ENCODE assay signal across 30 mouse cellular contexts in the genomic region with DNA sequence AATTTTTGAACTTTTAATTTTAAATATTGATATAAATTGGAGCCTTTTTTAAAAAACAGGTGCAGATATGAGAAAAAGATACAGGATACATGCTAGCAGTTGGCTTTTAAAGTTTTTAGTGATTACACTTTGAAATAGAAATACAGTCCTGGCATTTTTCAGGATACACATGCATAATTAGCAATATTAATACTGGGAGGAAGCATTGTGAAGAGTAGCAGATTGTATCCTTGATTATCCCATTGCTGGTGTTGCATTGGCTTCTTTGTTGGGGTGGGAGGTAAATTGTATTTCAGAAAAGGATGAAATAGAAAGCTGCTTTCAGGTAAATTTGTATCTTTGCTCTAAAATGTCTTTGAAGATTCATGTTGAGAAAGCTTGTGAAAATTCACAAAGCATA.
"Had no signal": no experiment of that assay in that cellular context is flagged by ENCODE, and none has a peak within 500 bp of the region (broad histone marks: within the 10 kb centered on the region; RNA-seq: fewer than 3 reads in every experiment).

No protein-coding gene starts in this region.

- ATAC-seq: liver, embryonic 12.5 days; liver, postnatal 0 days; lung, postnatal 0 days; midbrain, embryonic 15.5 days; midbrain, embryonic 16.5 days had no signal

- H3K36me3 ChIP-seq: limb, embryonic 10.5 days; limb, embryonic 12.5 days; limb, embryonic 13.5 days; limb, embryonic 15.5 days; liver, embryonic 12.5 days; liver, embryonic 15.5 days; lung, embryonic 15.5 days; midbrain, embryonic 10.5 days; midbrain, embryonic 12.5 days; midbrain, embryonic 15.5 days; neural tube, embryonic 12.5 days had no signal

- H3K27ac ChIP-seq: limb, embryonic 10.5 days; limb, embryonic 12.5 days; limb, embryonic 13.5 days; limb, embryonic 15.5 days; liver, embryonic 12.5 days; liver, embryonic 13.5 days; liver, embryonic 14.5 days; liver, embryonic 15.5 days; lung, embryonic 15.5 days; macrophage; midbrain, embryonic 10.5 days; midbrain, embryonic 12.5 days; midbrain, embryonic 15.5 days; neural tube, embryonic 12.5 days had no signal

- H3K4me2 ChIP-seq: limb, embryonic 12.5 days; limb, embryonic 13.5 days; limb, embryonic 15.5 days; liver, embryonic 11.5 days; liver, embryonic 12.5 days; liver, embryonic 13.5 days; liver, embryonic 15.5 days; lung, embryonic 14.5 days; lung, embryonic 15.5 days; midbrain, embryonic 12.5 days; midbrain, embryonic 15.5 days; neural tube, embryonic 12.5 days had no signal

- H3K4me1 ChIP-seq: limb, embryonic 15.5 days; liver, embryonic 12.5 days; liver, embryonic 13.5 days; liver, embryonic 15.5 days; lung, embryonic 15.5 days; midbrain, embryonic 15.5 days; neural tube, embryonic 12.5 days had no signal

- H3K4me3 ChIP-seq: limb, embryonic 10.5 days; limb, embryonic 12.5 days; limb, embryonic 13.5 days; limb, embryonic 15.5 days; liver, embryonic 12.5 days; liver, embryonic 13.5 days; liver, embryonic 15.5 days; lung, embryonic 15.5 days; megakaryocyte, embryonic 14.5 days; midbrain, embryonic 10.5 days; midbrain, embryonic 12.5 days; midbrain, embryonic 15.5 days; myocyte; neural tube, embryonic 12.5 days had no signal

- H3K9me3 ChIP-seq: limb, embryonic 10.5 days; limb, embryonic 12.5 days; limb, embryonic 13.5 days; limb, embryonic 15.5 days; liver, embryonic 12.5 days; liver, embryonic 13.5 days; liver, embryonic 15.5 days; lung, embryonic 15.5 days; megakaryocyte, embryonic 14.5 days; midbrain, embryonic 10.5 days; midbrain, embryonic 12.5 days; midbrain, embryonic 15.5 days; neural tube, embryonic 12.5 days had no signal

- DNase-seq: left cerebral cortex, postnatal 4 days; liver; liver, embryonic 13.5 days; liver, postnatal 0 days; lung, adult 18-20 months; lung, adult 2 months; lung, embryonic 14.5 days; lung, postnatal 10 days; lung, postnatal 14 days; lung, postnatal 36 days; lung, postnatal 4 days; midbrain, embryonic 14.5 days had no signal

- H3K9ac ChIP-seq: limb, embryonic 12.5 days; limb, embryonic 13.5 days; limb, embryonic 15.5 days; liver, embryonic 12.5 days; liver, embryonic 13.5 days; liver, embryonic 14.5 days; liver, embryonic 15.5 days; liver, postnatal 0 days; lung, embryonic 14.5 days; lung, embryonic 15.5 days; midbrain, embryonic 12.5 days; midbrain, embryonic 15.5 days; neural tube, embryonic 12.5 days had no signal

- H3K27me3 ChIP-seq: limb, embryonic 12.5 days; limb, embryonic 13.5 days; limb, embryonic 15.5 days; liver, embryonic 12.5 days; liver, embryonic 13.5 days; liver, embryonic 15.5 days; lung, embryonic 15.5 days; megakaryocyte, embryonic 14.5 days; neural tube, embryonic 12.5 days had no signal
